Mouse (Mus musculus) T-helper 1 cell (primary cell): Measurements from ENCODE around the gene Btg3.

ENCODE experiments used
- in situ Hi-C: fragments of 300-600 bp; cut with MboI, MseI; formaldehyde crosslinking; loops from one replicate; pipeline ENCODE4 v1.15.1; 2025; ENCODE audit warnings: high pct_unique_total_duplicates

Btg3 gene

GRCm38 (mm10) chr16:78347328-78347926 is 29.6 kb downstream of the Btg3 start:
- in situ Hi-C loops, result no loop called here

DNA sequence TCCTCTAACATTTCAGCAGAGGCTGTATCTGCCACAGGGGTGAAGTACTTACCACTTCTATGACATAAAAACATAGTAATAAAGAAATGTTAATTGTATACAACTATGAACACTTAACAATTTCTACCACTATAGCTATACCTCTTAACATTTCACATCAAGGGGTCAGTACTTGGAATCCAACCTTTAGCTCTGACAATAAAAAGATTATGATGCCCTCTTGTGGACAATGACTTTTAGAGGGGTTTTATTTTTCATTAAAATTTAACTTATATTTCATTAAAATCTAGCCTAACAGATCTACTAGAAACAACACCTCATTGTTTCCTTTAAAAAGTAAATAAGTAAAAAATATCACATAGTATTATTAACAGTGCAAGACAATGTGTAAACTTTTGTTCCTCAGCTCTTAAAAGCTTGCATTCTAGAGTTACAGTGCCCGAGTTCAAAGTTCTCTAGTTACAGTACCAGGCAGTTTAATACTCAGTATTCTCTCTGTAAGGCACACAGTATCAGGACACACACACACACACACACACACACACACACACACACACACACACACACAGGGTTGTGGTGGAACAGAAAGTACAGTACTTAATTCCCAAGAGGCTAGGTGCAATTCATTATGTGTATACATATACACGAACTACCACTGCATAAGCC is 30.2 kb downstream of the Btg3 start:
- in situ Hi-C loops, result no loop called here

DNA sequence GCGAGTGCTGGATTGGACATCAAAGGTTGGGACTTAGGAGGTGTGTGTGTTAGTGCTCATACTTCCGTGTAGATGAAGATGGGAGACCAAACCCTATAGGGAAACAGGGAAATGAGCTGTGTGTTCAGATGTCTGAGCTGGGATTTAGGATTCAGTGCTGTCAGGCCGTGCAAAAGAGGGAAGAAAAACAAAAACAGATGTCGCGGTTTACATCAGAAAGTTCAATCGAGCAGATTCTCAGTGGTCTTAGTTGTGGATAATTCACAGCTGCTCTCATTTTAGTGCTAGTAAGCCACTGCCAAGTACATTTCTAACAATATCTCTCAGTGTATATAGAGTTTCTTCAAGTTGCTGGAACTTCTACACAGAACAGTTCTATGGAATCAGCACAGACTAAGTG is 33.2 kb downstream of the Btg3 start:
- in situ Hi-C loops, result no loop called here

DNA sequence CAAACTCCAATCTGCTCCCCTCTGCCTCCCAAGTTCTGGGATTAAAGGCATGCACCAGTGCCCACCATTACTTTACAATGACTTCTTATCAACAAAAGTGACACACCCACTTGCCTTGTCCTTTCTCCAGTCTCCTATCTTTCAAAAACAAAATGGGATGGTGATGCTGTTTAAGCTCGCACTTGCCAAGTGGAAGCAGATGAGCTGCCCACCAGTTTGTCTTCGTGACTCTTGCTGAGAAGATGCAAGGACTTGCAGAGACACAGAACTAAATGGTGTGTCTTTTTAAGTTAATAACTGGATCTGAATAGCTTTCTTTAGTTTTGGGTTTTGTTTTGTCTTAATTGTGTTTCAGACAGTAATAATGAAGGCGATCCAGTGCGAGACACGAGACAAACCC is 34.2 kb downstream of the Btg3 start:
- in situ Hi-C loops, result no loop called here

DNA sequence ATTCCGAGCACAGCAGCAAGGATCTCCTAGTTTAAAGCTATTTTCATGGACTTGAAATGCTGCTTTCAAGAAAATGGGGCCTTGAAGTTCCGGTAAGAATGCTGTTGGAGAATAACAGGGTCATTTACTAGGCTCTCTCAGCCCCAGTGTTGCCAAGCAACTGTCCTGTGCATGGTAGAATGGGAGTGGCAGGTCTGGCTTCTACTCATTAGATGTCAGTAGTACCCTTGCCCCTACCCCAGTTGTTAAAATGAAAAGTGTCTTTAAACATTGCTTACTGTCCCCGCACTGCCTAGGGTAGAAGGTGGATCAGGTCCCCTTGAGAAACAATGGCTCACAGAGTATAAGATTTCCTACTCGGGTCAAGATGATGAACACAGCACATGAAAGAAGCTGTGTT is 35.6 kb downstream of the Btg3 start:
- in situ Hi-C loops, result no loop called here

GRCm38 (mm10) chr16:78337226-78337625 is 39.8 kb downstream of the Btg3 start:
- in situ Hi-C loops, result no loop called here

GRCm38 (mm10) chr16:78327999-78328398 is 49.0 kb downstream of the Btg3 start:
- in situ Hi-C loops, result no loop called here

GRCm38 (mm10) chr16:78327562-78327961 is 49.4 kb downstream of the Btg3 start:
- in situ Hi-C loops, result no loop called here

GRCm38 (mm10) chr16:78325972-78326848 is 50.8 kb downstream of the Btg3 start:
- in situ Hi-C loops, result no loop called here

DNA sequence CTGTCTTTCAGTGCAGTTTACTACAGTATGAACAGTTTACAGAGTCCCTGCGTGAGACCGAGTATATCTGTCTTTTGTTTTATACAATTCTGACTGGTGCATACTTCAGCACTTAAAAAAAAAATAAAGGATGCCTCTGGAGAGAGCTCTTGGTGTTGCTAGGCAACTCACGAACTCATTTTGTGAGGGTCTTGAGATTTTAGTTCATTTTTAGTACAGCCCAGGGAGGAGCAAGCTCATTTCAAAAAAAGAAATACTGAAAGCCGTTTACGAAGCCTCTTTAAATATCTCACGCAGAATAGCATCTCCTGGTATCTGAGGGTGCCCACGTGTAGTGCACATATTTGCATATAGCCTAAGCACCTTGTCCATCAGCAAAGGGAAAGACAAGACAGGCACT is 54.9 kb downstream of the Btg3 start:
- in situ Hi-C loops, result no loop called here

GRCm38 (mm10) chr16:78321559-78321958 is 55.4 kb downstream of the Btg3 start:
- in situ Hi-C loops, result no loop called here

GRCm38 (mm10) chr16:78319711-78320110 is 57.3 kb downstream of the Btg3 start:
- in situ Hi-C loops, result no loop called here

- in situ Hi-C loops, result no loop called here
Measured at GRCm38 (mm10) chr16:78317960-78318359, 59.0 kb downstream of the Btg3 start.

DNA sequence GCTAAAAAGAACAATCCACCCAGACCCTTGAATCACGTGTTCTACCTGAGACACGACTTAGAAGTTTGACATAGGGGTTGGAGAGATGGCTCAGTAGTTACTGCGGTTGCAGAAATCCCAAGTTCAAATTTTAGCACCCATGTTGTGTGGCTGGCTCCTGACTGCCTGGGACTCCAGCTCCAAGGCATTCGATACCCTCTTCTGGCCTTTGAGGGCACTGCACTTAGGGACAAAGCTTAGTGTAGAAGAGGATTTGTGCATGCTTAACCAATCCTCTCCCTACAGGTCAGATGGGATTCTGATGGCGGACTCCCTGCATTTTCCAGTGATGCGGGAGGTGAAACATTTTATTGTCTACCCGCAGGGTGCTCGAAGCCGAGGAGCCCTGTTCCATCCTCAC is 60.1 kb downstream of the Btg3 start:
- in situ Hi-C loops, result no loop called here

- in situ Hi-C loops, result no loop called here
Measured at GRCm38 (mm10) chr16:78314026-78314425, 63.0 kb downstream of the Btg3 start.

GRCm38 (mm10) chr16:78313135-78313887 is 63.7 kb downstream of the Btg3 start:
- in situ Hi-C loops, result no loop called here

- in situ Hi-C loops, result loop anchor here (5.0 kb wide), 1 partner anchor 102 kb away; no protein-coding TSS in a partner anchor
Measured at GRCm38 (mm10) chr16:78309258-78309657, 67.7 kb downstream of the Btg3 start.

DNA sequence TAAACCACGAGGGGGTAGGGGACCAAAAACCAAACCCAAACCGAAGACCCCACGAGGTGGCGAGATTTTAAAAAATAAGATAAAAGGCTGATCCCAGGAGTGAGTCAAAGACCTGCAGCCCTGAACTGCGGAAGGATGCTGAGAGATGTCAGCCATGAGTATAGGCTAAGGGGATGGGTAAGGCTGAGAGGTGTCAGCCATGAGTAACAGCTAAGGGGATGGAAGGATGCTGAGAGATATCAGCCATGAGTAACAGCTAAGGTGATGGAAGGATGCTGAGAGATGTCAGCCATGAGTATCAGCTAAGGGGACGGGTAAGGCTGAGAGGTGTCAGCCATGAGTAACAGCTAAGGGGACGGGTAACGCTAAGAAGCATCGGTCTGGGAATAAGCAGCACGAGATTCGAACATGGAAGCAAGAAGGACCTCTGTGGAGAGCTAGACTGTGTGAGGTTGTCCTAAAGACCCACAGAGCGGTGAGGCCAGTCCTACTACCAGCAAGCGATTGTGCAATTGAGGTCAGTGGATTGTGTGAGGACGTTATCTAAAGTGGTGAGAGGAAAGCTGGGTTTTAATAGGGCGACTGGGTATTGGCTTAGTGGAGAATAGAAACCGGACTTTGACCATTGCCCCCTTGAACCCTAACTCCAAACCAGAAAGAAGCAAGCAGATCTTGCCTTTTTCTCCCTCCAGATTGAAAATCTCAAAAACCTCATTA is 69.4 kb downstream of the Btg3 start:
- in situ Hi-C loops, result loop anchor here (5.0 kb wide), 1 partner anchor 100 kb away; no protein-coding TSS in a partner anchor

GRCm38 (mm10) chr16:78306606-78307005 is 70.4 kb downstream of the Btg3 start:
- in situ Hi-C loops, result loop anchor here (5.0 kb wide), 1 partner anchor 99 kb away; no protein-coding TSS in a partner anchor

- in situ Hi-C loops, result loop anchor here (5.0 kb wide), 1 partner anchor 98 kb away; no protein-coding TSS in a partner anchor
Measured at GRCm38 (mm10) chr16:78305606-78306100, 71.3 kb downstream of the Btg3 start.

- in situ Hi-C loops, result loop anchor here (5.0 kb wide), 1 partner anchor 65 kb away; no protein-coding TSS in a partner anchor
Measured at GRCm38 (mm10) chr16:78302678-78303050, 74.3 kb downstream of the Btg3 start.
